Mouse (Mus musculus) WW6 (cell line): ENCODE results near the gene Rasa2.
"Not testable (repeated sequence)": the region's sequence is repeated elsewhere in the genome, so short reads cannot be mapped to it uniquely, and the experiment has no call there.

ENCODE experiments used
- DNase-seq: peaks from one replicate; pipeline ENCODE4 v3.0.0-alpha.2; 2013; ENCODE audit warnings: low read depth, low spot score

Gene Rasa2

DNA sequence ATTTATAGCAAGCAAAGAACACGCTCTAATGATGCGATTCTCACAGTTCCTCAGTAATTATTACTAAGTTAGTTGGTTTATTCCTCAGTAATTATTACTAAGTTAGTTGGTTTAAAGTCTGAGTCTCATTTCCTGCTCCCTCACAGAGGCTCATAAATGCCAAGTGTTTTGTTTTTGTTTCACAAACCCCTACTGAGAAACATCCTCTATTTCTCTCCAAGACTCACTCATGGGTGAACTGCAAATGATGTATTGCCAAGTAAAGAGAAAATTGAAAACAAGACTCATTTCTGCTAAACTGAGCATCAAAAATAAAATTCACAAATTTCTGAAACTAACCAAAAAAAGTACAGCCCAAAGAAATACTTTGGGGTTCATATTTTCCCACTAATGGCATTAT, 47.9 kb downstream of the Rasa2 start:
- no peak for DNase-seq

DNA sequence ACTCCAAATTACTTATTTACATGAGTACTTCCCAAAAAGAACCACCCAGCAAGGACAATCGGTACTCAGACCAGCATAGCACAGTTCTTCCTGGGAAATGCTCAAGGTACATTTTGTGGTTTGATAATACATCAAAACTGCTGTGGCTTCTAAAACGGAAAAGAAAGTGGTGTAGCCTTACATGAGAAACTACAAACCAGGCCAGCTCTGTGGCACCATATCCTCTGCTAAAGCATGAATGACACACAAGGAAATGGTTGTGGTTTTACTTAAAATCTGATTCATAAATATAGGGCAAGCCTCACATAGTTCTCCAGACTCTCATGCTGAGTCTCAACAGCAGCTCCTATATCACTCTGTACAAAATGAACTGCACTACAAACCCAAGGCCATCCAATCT, 48.3 kb downstream of the Rasa2 start:
- no peak for DNase-seq

DNA sequence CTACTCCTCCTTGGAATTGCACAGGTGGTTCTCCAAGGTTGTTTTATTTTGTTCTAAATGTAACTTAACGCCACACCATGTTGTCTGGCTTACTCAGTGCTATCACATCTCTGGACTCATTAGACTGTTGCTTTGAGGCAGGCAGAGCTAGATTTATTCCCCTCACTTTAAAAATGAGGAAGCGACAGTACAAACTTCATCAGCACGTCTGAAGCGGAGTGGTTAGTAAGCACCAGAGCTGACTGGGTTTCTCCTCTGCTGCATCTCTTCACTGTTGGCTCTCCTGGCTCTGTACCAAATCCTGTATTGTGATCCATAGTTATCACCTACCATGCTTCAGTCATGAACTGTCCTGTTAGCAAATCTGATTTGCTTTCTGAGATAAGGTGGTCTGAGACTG, 53.2 kb downstream of the Rasa2 start:
- DNase-seq = no peak

DNA sequence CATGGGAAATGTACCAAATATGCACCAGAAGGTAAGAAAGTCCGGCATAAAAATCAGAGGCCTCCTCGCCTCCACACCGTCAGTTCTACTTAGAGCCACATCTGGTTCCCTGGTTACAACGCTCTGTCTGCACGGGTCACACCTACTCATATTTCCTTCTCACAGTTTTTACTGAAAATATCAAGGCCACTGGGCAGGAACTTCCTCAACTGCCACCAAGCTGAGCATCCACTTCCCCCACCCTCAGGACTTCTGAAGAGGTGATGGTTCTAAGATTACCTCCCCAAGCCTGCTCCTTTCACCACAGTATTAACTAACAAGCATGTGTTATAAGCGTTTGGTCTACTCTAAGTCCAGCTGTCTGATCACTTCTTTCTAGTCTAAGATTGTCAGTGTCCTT, 53.7 kb downstream of the Rasa2 start:
- DNase-seq = no peak

DNA sequence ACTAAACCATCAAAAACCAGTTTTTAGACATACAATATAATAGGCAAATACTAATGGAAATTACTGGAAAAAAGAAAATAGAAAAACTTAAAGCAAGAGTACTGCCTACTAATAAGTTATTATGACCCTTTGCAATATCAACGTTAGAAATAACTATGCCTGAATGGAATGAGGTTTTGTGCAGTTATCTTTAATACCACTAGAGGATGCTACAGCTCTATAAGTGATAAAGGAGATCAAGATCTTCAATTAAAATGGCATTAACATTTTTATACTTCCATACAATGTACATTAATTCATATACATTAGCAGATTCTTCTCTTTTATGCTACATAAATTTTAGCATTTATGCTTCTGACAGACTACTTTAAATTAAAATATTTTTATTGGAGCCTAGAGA, 58.2 kb downstream of the Rasa2 start:
- no peak for DNase-seq

DNA sequence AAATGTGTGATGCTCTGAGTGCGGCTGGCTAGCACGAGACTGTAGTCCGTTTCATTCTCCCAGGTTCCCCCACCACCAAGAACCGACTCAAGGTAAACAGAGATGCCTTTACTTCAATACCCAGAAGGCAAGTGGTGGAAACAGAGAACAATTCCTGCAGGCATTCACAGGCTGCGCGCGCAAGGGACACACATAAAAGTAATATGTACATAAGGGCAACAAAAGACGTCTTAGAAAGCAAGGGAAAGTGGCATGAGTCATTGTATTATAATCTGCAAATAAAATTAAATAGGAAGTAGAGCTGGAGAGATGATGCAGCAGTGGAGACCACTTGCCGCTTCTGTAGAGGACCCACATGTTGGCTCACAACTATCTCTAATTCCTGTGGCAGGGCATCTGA, 58.7 kb downstream of the Rasa2 start:
- no peak for DNase-seq

- no peak for DNase-seq
Observed at GRCm38 (mm10) chr9:96566470-96566996, 64.9 kb downstream of the Rasa2 start.

DNA sequence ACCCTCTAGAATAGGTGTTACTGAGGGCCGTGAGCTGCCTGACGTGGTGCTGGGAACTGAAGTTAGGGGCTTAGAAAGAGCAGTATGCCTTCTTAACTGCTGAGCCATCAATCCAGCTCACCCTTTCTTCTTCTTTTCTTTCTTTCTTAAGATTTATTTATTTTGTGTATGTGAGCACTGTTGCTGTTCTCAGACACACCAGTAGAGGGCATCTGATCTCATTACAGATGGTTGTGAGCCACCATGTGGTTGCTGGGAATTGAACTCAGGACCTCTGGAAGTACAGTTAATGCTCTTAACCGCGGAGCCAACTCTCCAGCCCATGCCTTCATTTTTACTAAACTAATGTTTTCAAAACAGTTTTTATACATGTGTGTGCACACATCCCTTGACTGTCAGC, 67.9 kb downstream of the Rasa2 start:
- no peak for DNase-seq

DNA sequence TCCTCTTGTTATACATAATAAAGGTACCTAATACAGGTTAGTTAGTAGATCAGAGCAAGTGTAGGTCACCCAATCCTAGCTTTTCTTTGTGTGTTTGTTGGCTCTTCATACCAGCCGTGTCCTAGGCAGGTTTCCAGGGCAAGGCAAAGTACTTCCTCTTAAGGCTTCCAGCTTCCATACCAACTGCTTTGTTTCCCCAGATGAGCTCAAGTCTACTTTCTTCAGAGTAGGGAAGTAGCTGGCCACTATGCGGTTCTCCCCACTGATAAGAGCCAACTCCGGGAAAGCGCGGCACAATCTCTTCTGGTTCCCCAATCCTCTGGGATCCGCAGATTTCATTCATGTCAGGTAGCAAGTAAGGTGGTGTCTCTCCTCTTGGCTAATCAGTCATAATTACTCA, 72.3 kb downstream of the Rasa2 start:
- DNase-seq = no peak

DNA sequence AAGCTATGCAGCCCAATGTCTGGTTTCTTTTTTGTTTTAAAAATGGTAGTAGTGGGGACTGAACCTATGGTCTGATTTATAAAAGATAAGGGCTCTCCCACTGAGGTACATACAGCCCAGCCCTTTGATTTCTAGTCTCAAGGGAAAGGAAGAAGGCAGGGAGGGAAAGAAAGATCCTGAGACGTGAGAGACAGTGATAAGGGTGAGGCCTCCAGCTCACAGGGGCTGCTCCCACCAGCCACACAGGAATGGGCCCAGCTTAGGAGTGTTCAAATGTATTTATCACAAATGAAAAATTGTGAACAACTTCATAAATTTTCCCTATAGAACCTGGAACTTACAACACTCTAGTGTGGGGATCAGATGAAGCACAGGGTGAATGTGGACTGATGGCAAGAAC, 72.8 kb downstream of the Rasa2 start:
- DNase-seq = no peak

DNA sequence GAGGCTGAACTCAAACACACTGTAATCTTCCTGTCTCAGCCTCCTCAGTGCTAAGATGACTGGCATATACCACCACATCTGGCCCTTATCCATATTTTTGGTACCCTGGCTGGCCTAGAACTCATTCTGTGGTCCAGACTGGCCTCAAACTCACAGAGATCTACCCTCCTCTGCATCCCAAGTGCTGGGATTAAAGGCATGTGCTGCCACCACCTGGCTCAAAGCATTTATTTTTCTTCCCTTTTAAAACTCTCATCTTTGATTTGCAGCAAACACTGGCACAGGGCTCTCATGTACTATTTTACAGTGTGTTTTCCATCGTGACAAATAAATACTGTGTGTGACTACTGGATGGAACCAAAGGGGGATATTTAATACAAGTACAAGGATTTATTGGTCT, 77.3 kb downstream of the Rasa2 start:
- DNase-seq = no peak

DNA sequence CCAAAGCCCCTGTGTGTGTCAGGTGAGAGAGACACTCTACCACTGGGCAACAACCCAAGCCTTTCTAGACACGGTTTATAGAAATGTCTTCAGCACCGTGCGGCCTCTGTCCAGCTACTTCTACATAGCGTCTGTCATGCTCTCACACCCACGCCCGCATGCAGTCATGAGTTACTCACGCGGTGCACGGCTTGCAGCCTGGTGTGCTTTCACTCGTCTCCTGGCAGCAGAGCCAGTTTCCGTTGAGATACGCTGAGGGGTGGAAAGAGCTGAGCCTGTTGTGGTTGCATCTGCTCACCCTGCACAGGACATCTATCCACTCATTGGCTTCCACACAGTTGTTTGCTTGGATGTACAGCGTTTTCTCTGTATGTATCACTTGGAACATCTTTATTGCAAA, 86.0 kb downstream of the Rasa2 start:
- DNase-seq = no peak

- no peak for DNase-seq
Observed at GRCm38 (mm10) chr9:96543643-96544640, 87.5 kb downstream of the Rasa2 start.

DNA sequence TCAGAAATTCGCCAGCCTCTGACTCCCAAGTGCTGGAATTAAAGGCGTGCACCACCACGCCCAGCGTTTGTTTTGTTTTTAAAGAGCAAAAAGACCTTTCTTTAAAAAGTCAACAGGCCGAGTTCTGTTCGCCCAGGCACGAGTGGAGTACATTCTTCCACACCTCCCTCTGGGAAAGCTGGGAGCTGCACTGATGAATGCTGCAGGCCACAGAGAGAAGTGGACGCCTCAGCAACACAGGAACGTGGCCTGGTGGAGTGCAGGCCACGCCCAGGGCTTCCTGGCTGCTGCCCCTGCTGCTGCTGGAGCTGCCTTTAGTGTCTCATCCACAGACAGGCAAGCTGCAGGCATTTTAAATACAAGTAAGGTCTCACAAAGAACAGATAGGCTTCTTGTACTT, 92.5 kb downstream of the Rasa2 start:
- DNase-seq = no peak

- no peak for DNase-seq
Observed at GRCm38 (mm10) chr9:96537615-96537919, 93.8 kb downstream of the Rasa2 start.

- DNase-seq = no peak
Observed at GRCm38 (mm10) chr9:96536895-96537614, 94.4 kb downstream of the Rasa2 start.

- DNase-seq = not testable (repeated sequence)
Observed at GRCm38 (mm10) chr9:96536093-96536492, 95.3 kb downstream of the Rasa2 start.

DNA sequence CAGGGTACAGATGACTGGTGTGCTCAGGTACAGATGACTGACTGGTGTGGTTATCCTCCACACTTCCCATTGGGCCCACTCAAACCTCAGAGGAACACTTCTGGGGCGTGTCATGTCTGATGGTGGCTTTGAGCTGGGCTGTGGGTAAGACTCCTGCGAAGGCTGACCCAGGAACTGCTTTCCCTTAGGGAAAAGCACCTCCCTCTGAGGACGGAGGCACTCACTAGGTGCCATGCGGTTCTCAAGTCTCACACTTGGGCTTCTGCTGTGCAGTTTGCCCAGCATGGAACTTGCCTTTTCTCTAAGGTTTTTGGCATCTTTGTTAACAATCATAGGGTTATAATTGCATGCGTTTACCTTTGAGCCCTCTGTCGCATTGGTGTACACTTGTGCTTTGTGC, 96.0 kb downstream of the Rasa2 start:
- no peak for DNase-seq

GRCm38 (mm10) chr9:96534256-96534655, 97.2 kb downstream of the Rasa2 start:
- no peak for DNase-seq

GRCm38 (mm10) chr9:96533476-96533875, 97.9 kb downstream of the Rasa2 start:
- DNase-seq = no peak

DNA sequence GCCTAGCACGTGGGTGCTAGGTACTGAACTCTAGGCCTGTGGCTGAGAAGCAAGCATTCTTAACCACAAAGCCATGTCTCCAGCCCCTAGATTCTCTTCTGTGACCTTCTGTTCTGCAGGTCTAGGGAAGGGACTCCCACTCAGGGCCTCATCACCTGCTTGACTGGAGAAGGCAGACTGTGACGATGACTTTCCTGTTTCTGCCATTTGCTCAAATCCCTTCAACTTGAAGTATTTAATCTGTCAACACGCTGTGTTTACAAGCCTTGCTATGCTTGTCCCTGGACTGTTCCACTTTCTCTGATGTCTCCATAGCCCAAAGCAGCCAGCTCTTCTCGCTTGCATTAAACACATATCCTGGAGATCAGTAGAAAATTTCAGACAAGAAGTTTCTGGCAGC, 98.9 kb downstream of the Rasa2 start:
- no peak for DNase-seq

- no peak for DNase-seq
Observed at GRCm38 (mm10) chr9:96530674-96531081, 100.7 kb downstream of the Rasa2 start.
